Comparison of ENCODE assay signal across 28 mouse cellular contexts in genomic region chr6:42509311-42509710, GRCm38 (mm10). TPM values are rescaled to one million over a fixed set of nuclear protein-coding genes. Genes with fewer than 3 reads are reported as not detected.
DNase-seq lines count a peak whose midpoint lies in the region; ATAC-seq and TF ChIP-seq lines count a peak whose summit lies in the region.
"Had no signal": no experiment of that assay in that cellular context is flagged by ENCODE, and none has a peak within 500 bp of the region (broad histone marks: within the 10 kb centered on the region; RNA-seq: fewer than 3 reads in every experiment).

No protein-coding gene starts in this region.

- no peaks in the 10 kb centered on the region for H3K36me3 ChIP-seq in embryonic facial prominence, embryonic 14.5 days (ENCODE audit: control insufficient read depth, insufficient read depth, low read length)
- no peaks in the 10 kb centered on the region for H3K36me3 ChIP-seq in embryonic facial prominence, embryonic 10.5 days (replicated peaks)
- no peaks in the 10 kb centered on the region for H3K36me3 ChIP-seq in lung, embryonic 16.5 days (ENCODE audit: control insufficient read depth, insufficient read depth, low read length)
- H3K36me3 ChIP-seq: embryonic facial prominence, embryonic 13.5 days; forebrain, embryonic 10.5 days; forebrain, embryonic 15.5 days; heart, embryonic 13.5 days; hindbrain, embryonic 15.5 days had no signal

- peak; percentile 6 for DNase-seq in embryonic facial prominence, embryonic 14.5 days (ENCODE audit: low spot score)
- no peak for DNase-seq in embryonic facial prominence, embryonic 10.5 days (ENCODE audit: low spot score)
- no peak for DNase-seq in lung, postnatal 36 days
- no peak for DNase-seq in layer of hippocampus, adult 18-20 months (ENCODE audit: low spot score in 2 of 2)
- DNase-seq in adrenal gland, postnatal 10 days: no peak
- DNase-seq: adrenal gland, adult 2 months; adrenal gland, postnatal 36 days; cerebellum, adult 11-12 months; cerebellum, adult 9-10 months; cerebellum, postnatal 25 days; gastrocnemius, postnatal 14 days; heart, adult 11 months; heart, postnatal 36 days had no signal

- no peak for TF ChIP-seq POLR2A in embryonic fibroblast, embryonic 13.5 days (IDR thresholded peaks at IDR 0.05; ENCODE audit: low read depth, low read length)

- no peak overlapping the region for H3K4me3 ChIP-seq in embryonic facial prominence, embryonic 14.5 days (ENCODE audit: low read depth, low read length)
- no peak overlapping the region for H3K4me3 ChIP-seq in embryonic facial prominence, embryonic 10.5 days
- no peak overlapping the region for H3K4me3 ChIP-seq in lung, embryonic 16.5 days (ENCODE audit: low read length)
- H3K4me3 ChIP-seq in embryonic fibroblast, embryonic 13.5 days (ENCODE audit: insufficient read depth, low read length): no peak overlapping the region
- H3K4me3 ChIP-seq: embryonic facial prominence, embryonic 13.5 days; erythroblast, embryonic 14.5 days; forebrain, embryonic 10.5 days; forebrain, embryonic 15.5 days; heart, embryonic 13.5 days; hindbrain, embryonic 15.5 days had no signal

- H3K27ac ChIP-seq in embryonic facial prominence, embryonic 14.5 days (replicated peaks; ENCODE audit: low read depth, low read length): no peak overlapping the region
- no peak overlapping the region for H3K27ac ChIP-seq in embryonic facial prominence, embryonic 10.5 days (replicated peaks)
- H3K27ac ChIP-seq in lung, embryonic 16.5 days (ENCODE audit: low read length): no peak overlapping the region
- H3K27ac ChIP-seq in embryonic fibroblast, embryonic 13.5 days (ENCODE audit: insufficient read depth, low read length): peak overlapping the region; percentile 71
- H3K27ac ChIP-seq: embryonic facial prominence, embryonic 13.5 days; forebrain, embryonic 10.5 days; forebrain, embryonic 15.5 days; heart, embryonic 13.5 days; hindbrain, embryonic 15.5 days had no signal

- no peak overlapping the region for H3K9ac ChIP-seq in embryonic facial prominence, embryonic 14.5 days (ENCODE audit: low read depth, low read length)
- H3K9ac ChIP-seq in lung, embryonic 16.5 days (ENCODE audit: low read length): no peak overlapping the region
- H3K9ac ChIP-seq: embryonic facial prominence, embryonic 13.5 days; forebrain, embryonic 15.5 days; heart, embryonic 13.5 days; hindbrain, embryonic 15.5 days had no signal

- H3K27me3 ChIP-seq in embryonic facial prominence, embryonic 14.5 days (replicated peaks; ENCODE audit: control insufficient read depth, insufficient read depth, low read length): no peaks in the 10 kb centered on the region
- H3K27me3 ChIP-seq in embryonic facial prominence, embryonic 10.5 days (replicated peaks; ENCODE audit: low read depth, poor library complexity, severe bottlenecking): no peaks in the 10 kb centered on the region
- no peaks in the 10 kb centered on the region for H3K27me3 ChIP-seq in lung, embryonic 16.5 days (ENCODE audit: control insufficient read depth, insufficient read depth, low read depth, low read length)
- H3K27me3 ChIP-seq: embryonic facial prominence, embryonic 13.5 days; forebrain, embryonic 15.5 days; heart, embryonic 13.5 days; hindbrain, embryonic 15.5 days had no signal

- ATAC-seq in embryonic facial prominence, embryonic 14.5 days (ENCODE audit: low read depth): no peak
- ATAC-seq in lung, embryonic 16.5 days (ENCODE audit: low read depth): peak; percentile 38; the same call in 1 of the 2 replicates
- ATAC-seq: forebrain, embryonic 15.5 days had no signal

- no peaks in the 10 kb centered on the region for H3K9me3 ChIP-seq in embryonic facial prominence, embryonic 14.5 days (ENCODE audit: control insufficient read depth, low read length)
- no peaks in the 10 kb centered on the region for H3K9me3 ChIP-seq in embryonic facial prominence, embryonic 10.5 days
- no peaks in the 10 kb centered on the region for H3K9me3 ChIP-seq in lung, embryonic 16.5 days (ENCODE audit: control insufficient read depth, low read length)
- H3K9me3 ChIP-seq: embryonic facial prominence, embryonic 13.5 days; forebrain, embryonic 10.5 days; forebrain, embryonic 15.5 days; heart, embryonic 13.5 days; hindbrain, embryonic 15.5 days had no signal

- H3K4me1 ChIP-seq in embryonic facial prominence, embryonic 14.5 days (ENCODE audit: control insufficient read depth, insufficient read depth, low read length): no peaks in the 10 kb centered on the region
- no peaks in the 10 kb centered on the region for H3K4me1 ChIP-seq in embryonic facial prominence, embryonic 10.5 days
- no peaks in the 10 kb centered on the region for H3K4me1 ChIP-seq in lung, embryonic 16.5 days (replicated peaks; ENCODE audit: control insufficient read depth, insufficient read depth, low read length)
- H3K4me1 ChIP-seq in embryonic fibroblast, embryonic 13.5 days (ENCODE audit: control insufficient read depth, insufficient read depth, low read length): peaks cover 12% of the 10 kb centered on the region; the same call in 1 of the 2 replicates
- H3K4me1 ChIP-seq: embryonic facial prominence, embryonic 13.5 days; forebrain, embryonic 10.5 days; forebrain, embryonic 15.5 days; heart, embryonic 13.5 days; hindbrain, embryonic 15.5 days had no signal

- no peak overlapping the region for H3K4me2 ChIP-seq in embryonic facial prominence, embryonic 14.5 days (ENCODE audit: low read depth, low read length)
- no peak overlapping the region for H3K4me2 ChIP-seq in lung, embryonic 16.5 days (ENCODE audit: low read depth, low read length)
- H3K4me2 ChIP-seq: embryonic facial prominence, embryonic 13.5 days; forebrain, embryonic 15.5 days; heart, embryonic 13.5 days; hindbrain, embryonic 15.5 days had no signal

- TF ChIP-seq CTCF in embryonic fibroblast, embryonic 13.5 days (IDR thresholded peaks at IDR 0.05; ENCODE audit: borderline replicate concordance, insufficient read depth, low read length): no peak

RNA-seq across cellular contexts. Expression of gene Olfr456, which starts 22.3 kb away (rescaled TPM):
- polyA plus RNA-seq in embryonic facial prominence, embryonic 14.5 days (2014; fragmentation: Nextera tagmentation; extraction: Ambion mirVana): 0.17 TPM in 1 of 2 replicates, not detected in the other
- not detected in 2 replicates for polyA plus RNA-seq in embryonic facial prominence, embryonic 10.5 days (2016; fragmentation: Nextera tagmentation; extraction: Ambion mirVana)
- polyA plus RNA-seq in lung, embryonic 16.5 days (2015; fragmentation: Nextera tagmentation; extraction: Ambion mirVana): 0.19 TPM in 1 of 2 replicates, not detected in the other
- not detected in 2 replicates for polyA plus RNA-seq in embryonic fibroblast, embryonic 13.5 days (2011; ENCODE audit: insufficient read length, low read depth, missing spikeins)
- not detected for total RNA-seq in layer of hippocampus, adult 18-20 months (2021)
- total RNA-seq in adrenal gland, postnatal 10 days (2021): not detected
- total RNA-seq: adrenal gland, adult 2 months; adrenal gland, postnatal 36 days; gastrocnemius, adult 18-20 months; gastrocnemius, postnatal 14 days; heart, postnatal 36 days; MEL had no signal
- polyA plus RNA-seq: adrenal gland, adult 2 months; brain, embryonic 14.5 days; cortical plate, adult 2 months; embryonic facial prominence, embryonic 13.5 days; erythroblast, embryonic 14.5 days; forebrain, embryonic 10.5 days; forebrain, embryonic 15.5 days; heart, embryonic 13.5 days; heart, postnatal 0 days; hindbrain, embryonic 11.5 days; hindbrain, embryonic 15.5 days had no signal

RNA-seq across cellular contexts. Expression of gene Olfr457, which starts 33.2 kb away (rescaled TPM):
- not detected in 2 replicates for polyA plus RNA-seq in embryonic facial prominence, embryonic 14.5 days (2014; fragmentation: Nextera tagmentation; extraction: Ambion mirVana)
- polyA plus RNA-seq in embryonic facial prominence, embryonic 10.5 days (2016; fragmentation: Nextera tagmentation; extraction: Ambion mirVana): not detected in 2 replicates
- 0.04 TPM in 1 of 2 replicates, not detected in the other for polyA plus RNA-seq in lung, embryonic 16.5 days (2015; fragmentation: Nextera tagmentation; extraction: Ambion mirVana)
- polyA plus RNA-seq in embryonic fibroblast, embryonic 13.5 days (2011; ENCODE audit: insufficient read length, low read depth, missing spikeins): not detected in 2 replicates
- total RNA-seq in layer of hippocampus, adult 18-20 months (2021): not detected
- total RNA-seq in adrenal gland, postnatal 10 days (2021): not detected
- total RNA-seq: adrenal gland, adult 2 months; adrenal gland, postnatal 36 days; gastrocnemius, adult 18-20 months; gastrocnemius, postnatal 14 days; heart, postnatal 36 days; MEL had no signal
- polyA plus RNA-seq: adrenal gland, adult 2 months; brain, embryonic 14.5 days; C2C12; cortical plate, adult 2 months; embryonic facial prominence, embryonic 13.5 days; erythroblast, embryonic 14.5 days; forebrain, embryonic 10.5 days; forebrain, embryonic 15.5 days; heart, embryonic 13.5 days; heart, postnatal 0 days; hindbrain, embryonic 11.5 days; hindbrain, embryonic 15.5 days had no signal

RNA-seq across cellular contexts. Expression of gene Olfr455, which starts 38.1 kb away (rescaled TPM):
- not detected in 2 replicates for polyA plus RNA-seq in embryonic facial prominence, embryonic 14.5 days (2014; fragmentation: Nextera tagmentation; extraction: Ambion mirVana)
- polyA plus RNA-seq in embryonic facial prominence, embryonic 10.5 days (2016; fragmentation: Nextera tagmentation; extraction: Ambion mirVana): not detected in 2 replicates
- polyA plus RNA-seq in lung, embryonic 16.5 days (2015; fragmentation: Nextera tagmentation; extraction: Ambion mirVana): not detected in 2 replicates
- polyA plus RNA-seq in embryonic fibroblast, embryonic 13.5 days (2011; ENCODE audit: insufficient read length, low read depth, missing spikeins): not detected in 2 replicates
- not detected for total RNA-seq in layer of hippocampus, adult 18-20 months (2021)
- not detected for total RNA-seq in adrenal gland, postnatal 10 days (2021)
- total RNA-seq: adrenal gland, adult 2 months; adrenal gland, postnatal 36 days; gastrocnemius, adult 18-20 months; gastrocnemius, postnatal 14 days; heart, postnatal 36 days; MEL had no signal
- polyA plus RNA-seq: adrenal gland, adult 2 months; brain, embryonic 14.5 days; cortical plate, adult 2 months; embryonic facial prominence, embryonic 13.5 days; erythroblast, embryonic 14.5 days; forebrain, embryonic 10.5 days; forebrain, embryonic 15.5 days; heart, embryonic 13.5 days; heart, postnatal 0 days; hindbrain, embryonic 11.5 days; hindbrain, embryonic 15.5 days had no signal

RNA-seq across cellular contexts. Expression of gene Olfr458, which starts 44.3 kb away (rescaled TPM):
- polyA plus RNA-seq in embryonic facial prominence, embryonic 14.5 days (2014; fragmentation: Nextera tagmentation; extraction: Ambion mirVana): not detected in 2 replicates
- not detected in 2 replicates for polyA plus RNA-seq in embryonic facial prominence, embryonic 10.5 days (2016; fragmentation: Nextera tagmentation; extraction: Ambion mirVana)
- polyA plus RNA-seq in lung, embryonic 16.5 days (2015; fragmentation: Nextera tagmentation; extraction: Ambion mirVana): not detected in 2 replicates
- polyA plus RNA-seq in embryonic fibroblast, embryonic 13.5 days (2011; ENCODE audit: insufficient read length, low read depth, missing spikeins): not detected in 2 replicates
- not detected for total RNA-seq in layer of hippocampus, adult 18-20 months (2021)
- total RNA-seq in adrenal gland, postnatal 10 days (2021): not detected
- total RNA-seq: adrenal gland, adult 2 months; adrenal gland, postnatal 36 days; gastrocnemius, adult 18-20 months; gastrocnemius, postnatal 14 days; heart, postnatal 36 days; MEL had no signal
- polyA plus RNA-seq: adrenal gland, adult 2 months; brain, embryonic 14.5 days; C2C12; cortical plate, adult 2 months; embryonic facial prominence, embryonic 13.5 days; erythroblast, embryonic 14.5 days; forebrain, embryonic 10.5 days; forebrain, embryonic 15.5 days; heart, embryonic 13.5 days; heart, postnatal 0 days; hindbrain, embryonic 11.5 days had no signal
